Mouse (Mus musculus): ENCODE measurements at regions not wholly inside any gene's neighbourhood (a gene's known extent, or its start where the extent isn't known, plus 50 kb on each side); places are given as distances from the start of the nearest gene placed in this dataset.

DNA sequence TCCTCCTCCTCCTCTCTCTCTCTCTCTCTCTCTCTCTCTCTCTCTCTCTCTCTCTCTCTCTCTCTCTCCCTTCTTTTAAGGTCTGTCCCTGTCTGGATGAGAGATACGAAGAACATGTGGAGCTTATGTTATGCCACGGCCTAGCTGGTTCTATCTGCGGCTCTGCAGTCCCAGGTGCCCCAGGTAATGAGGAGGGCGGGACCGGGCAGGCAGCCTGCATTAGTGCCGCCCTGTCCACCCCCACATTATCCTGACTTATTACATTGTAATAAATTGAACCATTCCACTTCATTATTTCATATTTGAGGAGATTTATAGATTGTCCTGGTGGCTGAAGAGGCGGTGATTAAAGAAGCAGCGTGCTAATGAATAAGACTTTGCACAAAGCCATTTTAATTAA lies 144.5 kb upstream of the Opcml start:
- Histone ChIP-seq H3K4me3 (ENCODE audit: low read depth, low read length) (no peak overlapping the region), H3K27ac (ENCODE audit: low read depth) (no peak overlapping the region), H3K4me2 (ENCODE audit: low read depth, low read length) (no peak overlapping the region), H3K9ac (replicated peaks) (no peak overlapping the region), H3K4me1 (ENCODE audit: insufficient read depth) (no peaks in the 10 kb centered on the region), H3K36me3 (replicated peaks; ENCODE audit: insufficient read depth, low read length) (no peaks in the 10 kb centered on the region), H3K9me3 (ENCODE audit: low read length) (no peaks in the 10 kb centered on the region), H3K27me3 (ENCODE audit: insufficient read depth, low read length) (no peaks in the 10 kb centered on the region)
- WGBS (ENCODE audit: insufficient replicate concordance): 85% methylated on average over 7 of the region's 8 CpGs
- ATAC-seq (no peak), DNase-seq (no peak)
- TF ChIP-seq CTCF (IDR thresholded peaks at IDR 0.05; ENCODE audit: low read depth) (no peak), EP300 (IDR thresholded peaks at IDR 0.05; ENCODE audit: low read depth) (no peak)

DNA sequence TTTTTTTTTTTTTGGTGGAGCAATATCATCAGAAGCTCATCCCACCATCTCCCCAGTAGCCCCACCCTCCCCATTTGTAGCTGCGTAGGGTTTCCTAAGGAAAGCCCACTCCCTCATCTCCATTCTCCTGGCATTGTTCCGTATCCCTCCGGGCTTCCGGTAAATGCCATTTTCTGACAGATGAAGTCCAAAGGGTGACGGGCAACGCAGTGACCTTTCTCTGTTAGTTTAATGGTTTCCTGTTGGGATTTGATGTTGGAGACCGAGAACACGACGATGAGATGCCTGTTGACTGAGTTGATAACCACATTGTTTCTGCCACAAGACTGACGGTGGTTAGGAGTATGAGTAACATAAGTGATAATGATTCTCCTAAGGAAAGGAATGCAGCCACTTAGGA lies 143.6 kb upstream of the Opcml start:
- no peaks in the 10 kb centered on the region for H3K9me3 ChIP-seq (ENCODE audit: low read length)
- no peak for ATAC-seq
- 36% methylated on average over 10 of the region's 10 CpGs for WGBS (ENCODE audit: insufficient replicate concordance)
- H3K4me1 ChIP-seq (ENCODE audit: insufficient read depth): no peaks in the 10 kb centered on the region
- H3K4me2 ChIP-seq (ENCODE audit: low read depth, low read length): no peak overlapping the region
- no peak overlapping the region for H3K27ac ChIP-seq (ENCODE audit: low read depth)
- H3K36me3 ChIP-seq (replicated peaks; ENCODE audit: insufficient read depth, low read length): no peaks in the 10 kb centered on the region
- H3K4me3 ChIP-seq (ENCODE audit: low read depth, low read length): no peak overlapping the region
- no peaks in the 10 kb centered on the region for H3K27me3 ChIP-seq (ENCODE audit: insufficient read depth, low read length)
- no peak for TF ChIP-seq EP300 (IDR thresholded peaks at IDR 0.05; ENCODE audit: low read depth)
- TF ChIP-seq CTCF (IDR thresholded peaks at IDR 0.05; ENCODE audit: low read depth): no peak
- no peak overlapping the region for H3K9ac ChIP-seq (replicated peaks)
- no peak for DNase-seq

DNA sequence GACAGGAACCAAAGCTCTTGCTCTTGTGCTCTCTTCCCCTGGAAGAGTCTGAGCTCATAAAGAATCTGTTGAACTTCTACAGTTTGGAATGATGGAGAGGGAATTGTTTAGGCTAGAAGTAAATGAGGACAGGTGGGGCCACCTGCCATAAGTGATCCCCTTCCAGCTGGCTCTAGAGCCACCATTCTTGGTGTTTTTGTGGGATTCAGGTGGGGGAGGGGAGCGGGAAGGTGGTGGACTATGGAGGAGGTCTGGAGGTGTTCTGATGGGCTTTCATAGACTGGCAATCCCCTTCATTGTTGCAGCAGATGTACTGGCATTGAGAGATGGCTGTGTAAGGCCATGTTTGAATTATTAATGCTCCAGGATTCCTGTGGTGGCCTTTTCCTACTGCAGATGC lies 132.6 kb upstream of the Opcml start:
- Histone ChIP-seq H3K36me3 (replicated peaks; ENCODE audit: insufficient read depth, low read length) (no peaks in the 10 kb centered on the region), H3K4me1 (ENCODE audit: insufficient read depth) (no peaks in the 10 kb centered on the region), H3K9ac (replicated peaks) (no peak overlapping the region), H3K9me3 (ENCODE audit: low read length) (no peaks in the 10 kb centered on the region), H3K27ac (ENCODE audit: low read depth) (no peak overlapping the region), H3K4me2 (ENCODE audit: low read depth, low read length) (no peak overlapping the region), H3K4me3 (ENCODE audit: low read depth, low read length) (no peak overlapping the region), H3K27me3 (ENCODE audit: insufficient read depth, low read length) (no peaks in the 10 kb centered on the region)
- DNase-seq (no peak), ATAC-seq (no peak)
- no peak for TF ChIP-seq CTCF (IDR thresholded peaks at IDR 0.05; ENCODE audit: low read depth)
- no peak for TF ChIP-seq EP300 (IDR thresholded peaks at IDR 0.05; ENCODE audit: low read depth)
- 67% methylated on average over 1 of the region's 1 CpGs for WGBS (ENCODE audit: insufficient replicate concordance)

DNA sequence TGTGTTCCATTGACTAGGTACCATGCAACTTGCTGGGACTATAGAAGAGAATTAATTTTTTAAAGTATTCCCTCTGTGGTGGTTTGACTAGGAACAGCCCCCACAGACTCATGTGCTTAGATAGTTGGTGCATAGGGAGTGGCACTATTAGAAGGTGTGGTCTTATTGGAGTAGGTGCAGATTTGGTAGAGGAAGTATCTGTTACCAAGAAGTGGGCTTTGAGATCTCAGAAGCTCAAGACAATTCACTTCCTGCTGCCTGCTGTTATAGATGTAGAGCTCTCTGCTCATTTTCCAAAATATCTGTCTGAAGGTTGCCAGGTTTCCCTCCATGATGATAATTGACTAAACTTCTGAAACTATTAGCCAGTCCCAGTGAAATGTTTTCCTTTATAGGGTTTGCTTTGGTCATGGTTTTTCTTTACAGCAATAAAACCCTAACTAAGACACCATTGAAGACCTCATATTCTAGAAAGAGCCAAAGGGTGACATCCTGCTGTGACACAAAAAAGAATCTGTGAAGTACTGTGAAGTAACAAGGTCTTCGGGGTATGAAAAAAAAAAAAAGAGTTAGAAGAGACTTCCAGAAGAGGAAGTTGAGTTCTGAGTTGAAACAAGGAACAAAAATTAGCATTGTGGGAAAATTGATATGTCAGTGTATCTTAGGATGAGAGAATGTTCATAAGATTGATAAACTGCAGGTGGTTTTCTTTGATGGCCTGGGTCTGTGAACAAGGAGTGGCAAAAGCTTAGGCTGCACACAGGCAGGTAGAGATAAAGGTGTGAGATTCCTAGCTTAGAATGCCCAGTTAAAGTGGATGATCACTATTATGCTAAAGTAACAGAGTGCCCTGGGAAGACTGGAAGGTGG lies 128.9 kb upstream of the Opcml start:
- TF ChIP-seq EP300 (IDR thresholded peaks at IDR 0.05; ENCODE audit: low read depth) (no peak), CTCF (IDR thresholded peaks at IDR 0.05; ENCODE audit: low read depth) (no peak)
- Histone ChIP-seq H3K27me3 (ENCODE audit: insufficient read depth, low read length) (no peaks in the 10 kb centered on the region), H3K9ac (replicated peaks) (no peak overlapping the region), H3K27ac (ENCODE audit: low read depth) (no peak overlapping the region), H3K4me3 (ENCODE audit: low read depth, low read length) (no peak overlapping the region), H3K4me1 (ENCODE audit: insufficient read depth) (no peaks in the 10 kb centered on the region), H3K9me3 (ENCODE audit: low read length) (no peaks in the 10 kb centered on the region), H3K36me3 (replicated peaks; ENCODE audit: insufficient read depth, low read length) (no peaks in the 10 kb centered on the region), H3K4me2 (ENCODE audit: low read depth, low read length) (no peak overlapping the region)
- no peak for ATAC-seq
- 39% methylated on average over 1 of the region's 1 CpGs for WGBS (ENCODE audit: insufficient replicate concordance)
- DNase-seq: no peak

DNA sequence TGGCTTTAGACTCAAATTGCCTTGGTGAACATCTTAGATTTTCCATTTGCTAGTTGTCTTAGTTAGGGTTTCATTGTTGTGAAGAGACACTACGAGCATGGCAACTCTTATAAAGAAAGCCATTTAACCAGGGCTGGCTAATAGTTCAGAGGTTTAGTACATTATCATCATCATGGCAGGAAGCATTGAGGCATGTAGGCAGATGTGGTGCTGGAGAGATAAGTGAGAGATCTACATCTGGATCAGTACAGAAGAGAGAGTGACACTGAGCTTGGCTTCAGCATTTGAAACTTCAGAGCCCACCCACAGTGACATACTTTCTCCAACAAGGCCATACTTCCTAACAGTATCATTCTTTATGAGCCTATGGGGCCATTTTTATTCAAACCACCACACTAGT lies 127.3 kb upstream of the Opcml start:
- no peaks in the 10 kb centered on the region for H3K4me1 ChIP-seq (ENCODE audit: insufficient read depth)
- TF ChIP-seq EP300 (IDR thresholded peaks at IDR 0.05; ENCODE audit: low read depth) (no peak), CTCF (IDR thresholded peaks at IDR 0.05; ENCODE audit: low read depth) (no peak)
- H3K9ac ChIP-seq (replicated peaks): no peak overlapping the region
- H3K36me3 ChIP-seq (replicated peaks; ENCODE audit: insufficient read depth, low read length): no peaks in the 10 kb centered on the region
- no peaks in the 10 kb centered on the region for H3K9me3 ChIP-seq (ENCODE audit: low read length)
- DNase-seq (no peak), ATAC-seq (no peak)
- H3K4me2 ChIP-seq (ENCODE audit: low read depth, low read length): no peak overlapping the region
- WGBS (ENCODE audit: insufficient replicate concordance): 85% methylated on average over 1 of the region's 1 CpGs
- H3K4me3 ChIP-seq (ENCODE audit: low read depth, low read length): no peak overlapping the region
- H3K27ac ChIP-seq (ENCODE audit: low read depth): no peak overlapping the region
- no peaks in the 10 kb centered on the region for H3K27me3 ChIP-seq (ENCODE audit: insufficient read depth, low read length)

DNA sequence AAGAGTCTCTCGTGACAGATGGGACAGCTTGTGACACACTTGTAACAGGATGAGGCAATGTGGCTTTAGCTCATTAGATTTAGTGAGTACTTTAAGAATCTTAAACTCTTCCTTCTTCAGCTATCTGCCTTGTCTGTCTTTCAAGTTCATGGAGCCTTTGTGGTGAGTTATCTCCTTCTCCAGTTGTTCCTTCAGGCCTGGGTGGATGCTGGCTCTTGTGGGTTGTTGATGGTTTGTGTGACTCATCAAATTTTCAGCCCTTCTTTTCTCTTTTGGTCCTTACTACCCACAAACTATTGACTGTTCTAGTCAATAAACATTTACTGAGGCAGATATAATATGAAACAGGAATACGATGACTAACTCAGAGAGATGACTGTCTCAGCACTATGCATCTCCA lies 124.9 kb upstream of the Opcml start:
- ATAC-seq (peak; percentile 41), DNase-seq (no peak)
- TF ChIP-seq CTCF (IDR thresholded peaks at IDR 0.05; ENCODE audit: low read depth) (no peak), EP300 (IDR thresholded peaks at IDR 0.05; ENCODE audit: low read depth) (peak; percentile 46; the same call in 1 of the 2 replicates)
- no peaks in the 10 kb centered on the region for H3K4me1 ChIP-seq (ENCODE audit: insufficient read depth)
- no peaks in the 10 kb centered on the region for H3K36me3 ChIP-seq (replicated peaks; ENCODE audit: insufficient read depth, low read length)
- no peak overlapping the region for H3K4me2 ChIP-seq (ENCODE audit: low read depth, low read length)
- H3K27ac ChIP-seq (ENCODE audit: low read depth): no peak overlapping the region
- no peaks in the 10 kb centered on the region for H3K9me3 ChIP-seq (ENCODE audit: low read length)
- H3K27me3 ChIP-seq (ENCODE audit: insufficient read depth, low read length): no peaks in the 10 kb centered on the region
- 56% methylated on average over 2 of the region's 2 CpGs for WGBS (ENCODE audit: insufficient replicate concordance)
- no peak overlapping the region for H3K4me3 ChIP-seq (ENCODE audit: low read depth, low read length)
- no peak overlapping the region for H3K9ac ChIP-seq (replicated peaks)

All from liver, postnatal 0 days (tissue).